Mouse (Mus musculus): ENCODE data around the gene Npy5r.

The Npy5r gene

DNA sequence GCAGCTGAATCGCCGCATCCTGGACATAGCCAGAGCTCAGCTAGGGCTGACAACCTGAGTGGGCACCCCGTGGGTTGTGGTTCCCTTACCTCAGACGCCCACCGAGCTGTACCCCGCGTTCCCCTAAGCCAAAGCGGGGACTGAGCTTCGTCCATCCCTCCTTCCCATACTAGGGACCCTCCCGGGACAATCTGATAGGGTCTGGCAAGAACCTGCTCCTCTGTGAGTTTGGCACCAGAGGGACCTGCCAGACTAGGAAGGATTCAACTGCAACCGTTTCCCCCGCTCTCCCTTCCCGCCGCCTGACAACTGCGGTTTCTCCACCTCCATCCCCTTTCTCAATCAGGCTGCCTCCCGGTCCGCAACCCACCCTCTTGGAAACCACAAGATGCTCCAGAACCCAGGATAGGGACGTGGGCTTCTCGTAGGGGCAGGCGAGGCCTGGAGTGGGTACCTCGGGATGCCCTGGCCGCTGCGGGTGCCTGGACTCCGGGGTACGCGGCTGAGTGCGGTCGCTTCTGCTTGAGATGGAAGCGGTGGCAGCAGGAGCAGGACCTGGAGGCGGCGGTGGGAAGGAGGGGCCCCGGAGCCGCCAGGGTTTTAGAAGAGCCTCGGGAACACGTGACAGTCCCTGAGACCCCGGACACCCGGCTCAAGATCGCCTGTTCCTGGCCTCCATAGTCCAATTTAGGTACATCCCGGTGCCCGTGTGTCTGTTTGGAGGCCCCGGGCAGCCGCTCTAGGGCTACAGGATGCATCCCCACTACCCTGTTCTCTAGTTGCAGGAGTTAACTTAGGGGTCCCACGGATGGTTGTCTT, at the start of gene Npy5r:
Gene Npy5r, minus strand, starts transcription at position 618 of the 819 bp plus-strand sequence.
- DNase-seq = no peak

DNA sequence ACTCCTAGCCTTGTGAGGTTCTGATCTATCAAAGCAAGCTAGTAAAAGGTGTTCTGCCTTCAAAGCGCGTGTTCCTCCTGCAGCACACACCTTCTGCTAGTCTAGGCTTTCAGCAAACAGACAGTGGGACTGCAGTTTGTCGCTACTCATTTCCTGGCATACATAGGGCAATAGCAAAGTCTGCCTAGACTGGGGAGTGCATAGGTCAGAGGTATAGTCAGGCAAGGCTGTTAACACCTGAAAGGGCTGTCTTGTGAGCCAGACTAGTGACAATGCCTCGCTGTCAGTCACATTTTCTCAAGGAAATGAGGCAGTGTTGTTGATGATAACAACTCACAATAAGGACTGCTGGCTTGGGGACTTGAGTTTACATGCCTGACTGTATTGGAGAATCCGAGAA, 44.0 kb upstream of the Npy5r start:
- DNase-seq = no peak

DNA sequence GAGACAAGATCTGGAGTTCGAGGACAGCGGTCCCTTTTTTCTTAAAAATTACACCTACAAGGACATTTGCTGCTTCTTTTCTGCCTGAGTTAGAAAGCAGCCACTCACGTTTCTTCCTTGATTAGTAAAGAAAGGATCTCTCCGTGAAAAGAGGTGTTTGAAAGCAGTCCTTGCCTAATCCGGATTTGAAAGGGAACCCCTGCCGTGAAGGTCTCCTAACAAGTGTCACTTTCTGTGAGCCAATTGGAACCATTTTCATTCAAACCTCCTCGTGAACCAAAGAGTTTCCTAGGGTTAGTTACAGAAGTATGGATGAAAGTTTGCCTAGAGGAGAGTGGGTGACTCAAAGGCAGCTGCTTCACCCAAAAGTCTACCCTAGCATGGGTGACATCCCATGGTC, 41.5 kb upstream of the Npy5r start:
- no peak for DNase-seq

DNA sequence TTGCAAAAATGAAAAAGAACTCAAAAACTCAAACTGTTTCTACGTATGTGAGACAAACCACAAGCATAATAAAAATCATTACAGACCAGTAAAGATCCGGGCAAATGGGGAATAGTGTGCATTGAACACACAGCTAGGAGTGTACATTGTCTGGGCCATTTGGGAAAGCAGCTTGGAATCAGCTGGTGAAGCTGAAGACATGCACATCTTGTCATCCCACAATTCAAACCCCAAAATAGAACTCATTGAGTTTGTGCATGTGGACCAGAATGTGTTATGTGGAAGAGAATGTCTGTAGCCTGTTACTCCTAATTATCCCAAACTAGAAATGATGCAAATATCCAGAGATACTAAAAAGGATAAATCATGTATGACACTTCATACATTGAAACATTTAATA, 34.9 kb upstream of the Npy5r start:
- DNase-seq = no peak

DNA sequence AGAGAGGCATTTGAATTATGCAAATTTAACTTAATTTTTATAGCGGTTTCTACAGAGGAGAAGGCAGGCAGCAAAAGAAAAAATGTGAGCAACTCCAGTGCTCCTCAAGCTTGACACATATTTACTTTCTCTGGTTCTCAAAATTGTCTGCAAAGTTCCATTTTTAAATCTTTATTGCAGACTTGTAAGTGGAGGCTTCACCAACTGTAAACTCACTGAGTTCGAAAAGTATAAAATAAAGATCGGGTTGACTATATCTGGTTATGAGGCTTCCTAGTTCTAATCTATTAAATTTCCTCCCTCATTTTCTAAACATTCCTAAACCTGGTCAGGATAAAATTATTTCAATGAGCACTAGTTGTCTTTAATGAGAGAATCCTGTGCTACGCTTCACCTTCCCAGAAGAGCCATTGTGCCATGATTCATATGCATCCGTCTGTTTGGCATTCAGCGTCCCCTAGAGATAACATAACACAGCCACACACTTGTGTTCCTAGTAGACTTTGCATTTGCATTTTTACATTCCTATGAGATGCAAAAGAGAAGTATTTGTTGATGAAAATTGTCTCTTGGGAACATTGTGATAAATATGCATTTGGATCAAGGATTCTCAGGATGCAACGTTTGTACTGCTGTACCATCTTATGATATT, 26.5 kb upstream of the Npy5r start:
- DNase-seq = no peak

DNA sequence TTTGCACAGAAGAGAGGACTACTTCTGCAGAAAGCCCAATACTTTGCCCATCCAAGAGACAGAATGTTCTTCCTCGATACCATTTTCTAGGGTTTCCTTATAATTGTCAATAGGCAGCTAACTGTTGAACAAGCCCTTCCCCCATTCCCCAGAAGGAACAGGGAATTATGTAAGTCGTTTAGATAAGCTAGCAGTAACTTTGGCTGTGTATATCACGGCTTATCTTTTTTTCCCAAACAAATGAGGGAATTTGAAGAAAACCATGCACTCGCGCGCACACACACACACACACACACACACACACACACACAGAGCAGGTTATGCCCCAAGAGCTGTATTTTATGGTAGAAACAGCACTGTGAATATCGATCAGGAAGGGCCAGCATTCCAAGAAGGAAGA, 10.9 kb upstream of the Npy5r start:
- no peak for DNase-seq

DNA sequence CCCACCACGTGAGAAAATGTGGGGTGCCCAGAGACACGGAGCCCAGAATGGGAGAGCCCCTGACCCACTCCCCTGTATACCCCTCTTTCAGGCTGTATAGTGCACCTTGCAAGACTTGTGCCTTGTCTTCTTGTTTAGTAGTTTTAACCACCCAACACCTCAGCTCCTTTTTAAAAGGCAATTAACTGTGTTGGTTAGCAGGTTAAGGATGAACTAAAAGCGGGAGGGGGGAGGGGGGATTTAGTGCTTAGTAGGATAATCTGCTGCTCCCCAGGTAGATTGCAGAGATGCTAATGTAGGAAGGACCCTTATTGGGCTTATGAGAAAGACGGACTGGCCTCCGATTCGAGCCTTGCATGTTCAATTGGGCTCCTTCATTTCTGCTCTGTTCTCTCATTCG, 10.1 kb upstream of the Npy5r start:
- no peak for DNase-seq

DNA sequence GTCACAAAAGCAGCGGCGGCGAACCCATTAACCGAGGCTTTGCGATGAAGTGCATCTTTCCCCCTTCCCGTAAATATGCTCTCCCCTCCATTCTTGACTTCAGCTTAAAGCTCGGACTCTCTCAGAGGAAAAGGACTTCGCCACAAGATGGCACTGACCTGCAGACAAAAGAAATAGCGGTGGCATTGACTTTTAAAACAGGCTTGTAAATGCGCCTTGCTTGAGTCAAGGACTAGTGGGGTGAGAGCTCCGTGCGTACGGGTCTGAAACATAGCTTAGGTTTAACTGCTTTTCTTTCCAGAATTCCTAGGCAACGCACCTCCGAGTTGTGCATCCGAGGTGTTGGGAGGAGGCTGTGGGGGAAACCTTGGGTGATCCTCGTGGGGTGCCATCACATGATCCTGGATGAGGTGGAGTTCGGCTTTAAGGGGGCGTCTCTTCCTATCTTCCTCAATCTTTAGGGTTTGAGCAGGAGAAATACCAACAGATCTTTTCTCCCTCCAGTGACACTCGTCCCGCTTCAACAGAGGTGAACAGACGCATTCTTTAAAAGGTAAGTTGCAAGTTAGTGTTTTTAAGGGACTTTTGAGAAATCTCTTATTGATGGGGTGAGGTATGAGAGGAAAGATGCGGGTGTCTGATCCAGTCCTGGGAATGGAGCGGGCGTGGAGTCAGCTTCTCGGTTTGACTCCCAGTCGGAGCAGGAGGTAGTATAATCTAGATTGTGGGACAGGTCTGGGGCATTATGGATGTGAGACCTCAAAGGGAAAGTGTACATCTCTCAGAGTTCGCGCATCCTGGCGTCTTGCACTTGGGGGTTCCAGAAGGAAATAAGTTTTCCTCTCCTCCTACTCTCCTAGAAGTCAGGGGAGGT, 9.3 kb upstream of the Npy5r start, which contains the start of gene Npy1r:
Gene Npy1r, plus strand, starts transcription at position 223 of the 874 bp plus-strand sequence.
- peak; percentile 51 for DNase-seq

DNA sequence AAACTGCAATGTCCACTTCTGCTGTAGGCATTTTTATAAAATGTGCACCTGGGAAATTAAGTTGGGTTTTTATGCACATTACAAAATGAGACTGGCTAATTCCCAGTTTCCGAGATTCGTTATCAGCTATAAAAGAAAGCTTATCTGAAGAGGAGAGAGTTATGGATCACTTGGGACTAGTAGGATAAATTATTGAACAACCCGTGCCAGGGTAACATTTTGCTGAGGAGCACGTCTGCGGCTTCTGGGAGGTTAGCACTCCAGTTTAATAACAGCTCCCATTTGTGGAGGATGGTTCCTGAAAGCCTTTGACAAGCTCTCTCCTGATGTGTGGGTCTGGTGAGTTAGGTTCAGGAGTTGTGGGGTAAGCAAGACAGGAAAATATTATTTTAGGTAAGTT, 2.5 kb upstream of the Npy5r start:
- no peak for DNase-seq

DNA sequence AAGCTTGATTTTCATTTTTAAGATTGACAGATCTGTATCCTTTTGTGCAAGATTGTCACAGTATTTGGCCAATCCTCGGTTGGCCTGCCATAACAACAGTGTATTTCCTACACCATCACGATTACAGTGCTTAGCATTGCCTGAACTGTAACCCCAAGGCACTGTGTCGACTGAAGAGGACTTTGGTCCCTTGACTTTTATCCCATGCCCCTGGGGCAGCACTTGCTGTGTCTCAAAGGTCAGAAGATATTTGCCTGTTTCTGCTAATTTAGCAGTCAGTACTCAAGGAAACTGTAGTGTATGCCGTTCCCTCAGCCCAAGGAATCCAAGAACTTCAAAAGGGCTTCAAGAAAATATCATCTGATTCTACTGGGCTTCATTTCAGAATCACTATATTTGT, 871 bp upstream of the Npy5r start:
- no peak for DNase-seq

DNA sequence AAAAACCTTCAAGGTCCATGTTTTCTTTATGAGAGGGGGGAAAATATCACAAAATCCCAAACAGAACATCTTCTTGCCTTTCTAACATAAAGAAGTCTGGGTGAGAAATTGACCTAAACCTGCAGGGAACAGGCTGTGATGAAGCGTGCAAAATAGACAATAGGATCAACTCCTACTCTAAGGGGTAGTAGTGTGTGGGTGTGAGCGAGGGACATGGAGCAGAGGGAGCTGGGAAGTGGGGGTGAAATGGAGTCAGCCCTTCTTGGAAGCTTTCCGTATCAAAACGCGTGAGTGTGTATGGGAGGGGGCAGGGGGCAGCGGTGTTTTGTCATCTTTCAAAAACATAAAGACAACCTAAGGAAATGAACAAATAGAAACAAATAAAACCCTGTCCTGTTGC, 467 bp upstream of the Npy5r start:
- no peak for DNase-seq

DNA sequence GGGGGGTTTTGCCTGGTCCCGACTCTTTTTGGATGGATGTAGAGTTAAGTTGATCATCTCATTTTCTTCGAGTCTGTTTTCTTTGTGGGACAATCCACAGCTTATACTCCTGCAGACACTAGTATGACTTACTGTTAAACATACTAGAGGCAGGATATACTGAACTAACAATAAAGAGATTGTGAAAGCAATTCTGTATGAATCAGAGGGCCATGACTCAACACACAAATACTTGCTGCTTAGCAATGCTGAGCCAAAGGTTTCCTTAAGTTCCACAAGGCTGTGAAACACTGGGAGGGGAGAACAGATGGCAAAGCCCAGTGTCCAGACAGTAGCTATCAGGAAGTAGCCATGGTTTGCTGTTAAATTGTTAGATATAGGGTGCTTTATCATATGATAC, 6.7 kb downstream of the Npy5r start:
- no peak for DNase-seq

DNA sequence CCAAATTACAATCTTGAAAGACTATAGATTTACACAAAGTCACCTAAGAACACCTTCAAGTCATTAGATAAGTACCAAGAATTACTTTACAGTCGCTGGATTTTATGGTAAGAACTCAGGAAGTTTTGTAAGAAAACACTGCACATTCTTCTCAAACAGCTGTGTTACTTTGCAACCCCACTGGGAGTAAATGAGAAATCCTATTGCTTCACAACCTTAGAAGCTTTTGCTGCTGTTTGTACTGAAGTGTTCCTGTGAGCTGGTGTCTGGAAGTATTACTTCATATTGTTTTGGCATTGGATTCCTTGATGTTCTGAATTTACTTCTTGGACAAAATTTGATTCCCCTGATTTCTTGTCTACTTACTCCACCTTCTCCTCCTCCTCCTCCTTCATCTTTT, 57.2 kb downstream of the Npy5r start:
- no peak for DNase-seq
